Mouse (Mus musculus): ENCODE measurements around the gene Zfp808.
"Not testable (repeated sequence)": the region's sequence is repeated elsewhere in the genome, so short reads cannot be mapped to it uniquely, and the experiment has no call there.

Zfp808 gene

DNA sequence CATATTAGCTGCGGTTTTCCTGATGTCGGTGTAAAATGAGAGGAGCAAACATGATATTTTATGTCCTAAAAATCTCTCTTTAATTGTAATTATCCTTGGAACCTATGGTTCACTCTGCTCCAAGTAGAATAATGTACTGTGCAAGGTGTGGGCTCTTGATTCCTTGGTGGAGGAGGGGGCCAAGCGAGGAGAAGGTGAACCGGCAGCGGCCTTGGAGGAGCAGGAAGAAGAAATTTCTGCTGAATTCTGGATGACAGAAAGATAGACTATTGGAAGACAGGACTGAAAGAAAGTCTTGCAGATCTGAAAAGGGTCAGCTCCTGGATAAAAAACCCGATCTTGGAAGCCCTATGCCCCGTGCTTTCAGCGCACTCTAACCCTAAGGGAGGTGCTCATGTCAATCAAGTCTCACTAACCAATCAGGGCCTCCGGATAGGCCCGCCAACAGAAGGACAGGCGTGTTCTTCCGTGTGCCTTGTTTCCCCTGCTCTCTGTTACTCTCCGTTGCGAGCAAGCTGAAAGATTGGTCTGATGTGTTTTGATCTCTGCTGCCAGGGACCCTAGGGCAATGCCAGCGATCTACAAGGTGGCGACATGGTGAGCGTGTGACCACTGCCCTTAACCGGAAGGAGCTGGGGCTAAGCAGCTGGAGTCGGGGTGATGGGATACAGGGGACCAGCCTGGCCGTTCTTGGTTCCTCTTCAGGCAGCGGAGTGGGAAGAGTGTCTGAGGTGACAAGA lies at the start of gene Zfp808:
TSS of gene Zfp808 (plus strand) at position 455 of the 740 bp plus-strand sequence.
- in situ Hi-C loops (cut with MboI, MseI) = loop anchor here (25.0 kb wide), 2 partner anchors 733 to 983 kb away; partner anchors contain the start of gene Fbp2 (in 1 of the 2)

DNA sequence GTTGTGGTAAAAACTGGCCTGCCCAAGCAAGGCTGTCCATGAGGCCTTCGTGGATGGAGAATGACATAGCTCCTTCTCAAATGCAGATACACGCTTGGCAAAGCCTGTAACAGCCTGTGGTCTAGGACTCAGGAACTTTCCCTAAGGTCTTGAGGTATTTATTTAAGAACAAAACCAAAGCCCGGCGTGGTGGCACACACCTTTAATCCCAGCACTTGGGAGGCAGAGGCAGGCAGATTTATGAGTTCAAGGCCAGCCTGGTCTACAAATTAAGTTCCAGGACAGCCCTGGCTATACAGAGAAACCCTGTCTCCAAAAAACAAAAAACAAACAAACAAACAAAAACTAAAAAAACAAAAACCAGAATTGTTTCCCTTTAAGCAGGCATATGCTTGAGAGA lies 30.9 kb upstream of the Zfp808 start:
- in situ Hi-C loops (cut with MboI, MseI) = loop anchor here (5.0 kb wide), 1 partner anchor 319 kb away; no protein-coding TSS in a partner anchor

DNA sequence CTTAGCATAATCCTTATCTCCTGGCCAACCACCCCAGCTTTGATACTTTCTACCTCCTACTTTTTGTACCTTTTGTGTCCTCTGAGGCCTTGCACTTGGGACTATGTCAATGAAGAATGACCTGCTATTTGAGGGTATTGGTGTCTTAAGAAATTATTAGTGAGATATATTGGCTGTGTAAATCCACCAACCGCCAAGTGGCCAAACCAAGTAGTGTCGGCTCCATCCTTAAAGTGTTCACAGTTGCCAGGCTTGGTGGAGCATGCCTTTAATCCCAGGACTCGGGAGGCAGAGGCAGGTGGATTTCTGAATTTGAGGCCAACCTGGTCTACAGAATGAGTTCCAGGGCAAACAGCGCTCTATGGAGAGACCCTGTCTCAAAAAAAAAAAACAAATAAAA lies 30.2 kb upstream of the Zfp808 start:
- in situ Hi-C loops (cut with MboI, MseI) = loop anchor here (5.0 kb wide), 1 partner anchor 318 kb away; no protein-coding TSS in a partner anchor

DNA sequence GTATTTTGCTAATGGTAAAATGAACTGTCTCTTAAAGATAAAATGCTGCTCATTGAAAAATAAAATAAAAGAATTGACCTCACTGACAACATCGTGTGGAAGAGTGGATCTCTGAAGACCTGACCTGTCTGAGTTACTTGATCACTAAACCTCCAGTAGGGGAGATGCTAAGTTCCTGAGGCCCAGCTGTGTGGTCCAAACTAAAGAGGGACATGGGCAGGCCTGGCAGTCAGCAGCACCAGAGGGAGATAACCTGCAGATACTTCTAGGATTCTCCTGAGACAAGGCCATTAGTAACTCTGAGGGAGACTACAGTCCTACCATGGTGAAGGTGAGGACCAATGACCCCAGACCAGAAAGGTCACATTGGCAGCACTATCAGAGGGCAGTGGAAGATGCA lies 27.3 kb upstream of the Zfp808 start:
- in situ Hi-C loops (cut with MboI, MseI) = not testable (repeated sequence)

DNA sequence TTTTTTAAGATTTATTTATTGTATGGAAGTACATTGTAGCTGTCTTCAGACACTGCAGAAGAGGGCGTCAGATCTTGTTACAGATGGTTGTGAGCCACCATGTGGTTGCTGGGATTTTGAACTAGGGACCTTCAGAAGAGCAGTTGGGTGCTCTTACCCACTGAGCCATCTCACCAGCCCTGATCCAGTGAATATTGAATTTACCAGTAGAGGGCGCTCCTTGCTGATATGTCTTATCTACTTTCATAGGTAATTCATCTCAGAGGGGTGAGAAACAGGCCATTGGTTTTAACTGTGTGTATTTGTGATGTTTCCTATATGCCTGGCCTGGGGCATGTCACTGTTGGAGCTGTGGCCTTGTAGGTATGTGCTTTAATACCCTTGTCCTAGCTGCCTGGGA lies 13.8 kb upstream of the Zfp808 start:
- in situ Hi-C loops (cut with MboI, MseI) = loop anchor here in 1 of 2 experiments (5.0 kb wide), 1 partner anchor 281 kb away; no protein-coding TSS in a partner anchor

DNA sequence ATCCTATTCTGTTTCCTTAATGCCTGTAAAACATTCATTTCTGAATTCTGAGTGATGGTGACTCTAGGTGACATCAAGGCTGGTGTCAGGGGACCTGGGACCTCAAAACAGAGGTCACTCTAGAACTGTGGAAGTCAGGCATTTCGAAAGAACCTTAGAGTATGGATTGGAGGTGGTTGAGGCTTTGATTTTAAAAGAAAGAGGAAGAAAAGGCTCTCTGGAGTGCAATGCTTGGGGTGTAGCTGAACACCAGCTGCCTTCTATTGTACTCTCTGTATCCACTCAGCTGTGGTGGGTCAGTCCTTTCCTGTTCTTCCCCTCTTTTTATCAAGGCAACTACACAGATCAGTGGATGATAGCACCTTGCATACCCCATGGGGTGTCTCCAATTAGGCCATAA lies 8.1 kb upstream of the Zfp808 start:
- in situ Hi-C loops (cut with MboI, MseI) = not testable (repeated sequence)

DNA sequence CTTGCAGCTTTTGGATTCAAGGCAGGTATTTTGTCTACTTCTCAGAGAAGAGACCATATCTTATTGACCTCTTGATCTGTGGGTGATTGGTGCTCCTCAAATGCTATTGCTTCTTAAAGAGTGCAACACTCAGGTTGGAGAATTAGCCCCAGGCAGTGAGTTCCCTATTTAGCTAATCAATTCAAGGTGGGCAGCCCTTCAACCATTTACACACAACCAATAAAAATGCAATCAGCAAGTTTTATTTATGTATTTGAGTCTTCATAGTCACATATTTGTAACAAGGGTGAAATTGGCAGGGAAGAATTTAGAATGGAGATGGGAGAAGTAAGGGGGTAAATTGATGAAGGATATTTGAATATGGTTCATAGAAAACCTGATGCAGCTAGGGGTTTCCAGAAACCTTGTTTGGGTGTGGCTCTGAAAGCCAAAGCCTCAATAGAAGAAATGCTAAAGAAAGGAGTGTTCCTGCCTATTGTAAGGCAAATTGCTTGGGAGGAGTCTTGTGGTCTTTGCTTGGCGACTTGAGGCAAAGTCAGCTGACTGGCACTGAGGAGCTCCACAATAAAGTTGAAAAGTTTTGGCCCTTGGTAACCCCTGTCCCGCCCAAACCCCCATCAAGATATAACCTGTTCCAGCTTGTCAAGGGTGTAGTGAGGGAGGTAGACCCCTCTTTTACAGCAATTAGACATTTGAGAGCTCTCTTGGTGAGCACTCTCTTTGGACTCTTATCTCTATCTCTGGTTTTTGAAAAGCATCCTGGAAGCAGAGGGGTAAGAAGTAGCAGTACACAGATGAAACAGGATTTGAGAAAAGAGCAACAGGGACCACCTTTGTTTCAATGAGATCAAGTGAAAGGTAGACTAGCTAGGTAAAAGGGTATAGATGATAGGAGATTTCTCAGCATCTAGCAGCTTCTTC lies 52.4 kb downstream of the Zfp808 start:
- in situ Hi-C loops (cut with MboI, MseI) = not testable (repeated sequence)

DNA sequence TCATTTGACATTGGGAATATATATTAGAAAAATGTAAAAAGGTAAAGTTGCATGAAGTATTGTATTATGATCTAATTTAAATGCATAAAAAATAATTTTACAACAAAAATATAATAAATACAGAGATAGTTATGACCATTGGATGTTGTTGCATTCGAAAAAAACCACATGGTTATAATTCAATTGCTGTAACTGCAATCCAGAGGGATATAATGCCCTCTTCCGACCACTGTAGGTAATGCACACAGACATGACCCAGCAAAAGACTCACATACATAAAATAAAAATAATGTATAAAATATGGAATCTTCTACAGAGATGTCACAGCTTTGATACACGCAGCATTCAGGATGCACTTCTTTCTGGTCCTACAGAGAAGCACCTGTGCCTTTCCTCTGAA lies 115.6 kb downstream of the Zfp808 start:
- in situ Hi-C loops (cut with MboI, MseI) = loop anchor here in 1 of 2 experiments (25.0 kb wide), 1 partner anchor 1233 kb away; the partner anchor contains the start of gene Ctsj

DNA sequence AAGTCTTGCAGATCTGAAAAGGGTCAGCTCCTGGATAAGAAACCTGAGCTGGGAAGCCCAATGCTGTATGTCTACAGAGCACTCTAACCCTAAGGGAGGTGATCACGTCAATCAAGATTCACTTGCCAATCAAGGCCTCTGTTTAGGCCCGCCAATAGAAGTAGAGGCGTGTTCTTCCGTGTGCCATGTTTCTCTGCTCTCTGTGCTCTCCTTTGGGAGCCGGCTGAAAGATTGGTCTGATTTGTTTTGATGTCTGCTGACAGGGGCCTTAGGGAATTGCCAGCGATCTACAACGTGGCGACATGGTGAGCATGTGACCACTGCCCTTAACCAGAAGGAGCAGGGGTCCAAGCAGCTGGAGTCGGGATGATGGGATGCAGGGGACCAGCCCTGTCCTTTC lies 125.5 kb downstream of the Zfp808 start:
- in situ Hi-C loops (cut with MboI, MseI) = not testable (repeated sequence)

DNA sequence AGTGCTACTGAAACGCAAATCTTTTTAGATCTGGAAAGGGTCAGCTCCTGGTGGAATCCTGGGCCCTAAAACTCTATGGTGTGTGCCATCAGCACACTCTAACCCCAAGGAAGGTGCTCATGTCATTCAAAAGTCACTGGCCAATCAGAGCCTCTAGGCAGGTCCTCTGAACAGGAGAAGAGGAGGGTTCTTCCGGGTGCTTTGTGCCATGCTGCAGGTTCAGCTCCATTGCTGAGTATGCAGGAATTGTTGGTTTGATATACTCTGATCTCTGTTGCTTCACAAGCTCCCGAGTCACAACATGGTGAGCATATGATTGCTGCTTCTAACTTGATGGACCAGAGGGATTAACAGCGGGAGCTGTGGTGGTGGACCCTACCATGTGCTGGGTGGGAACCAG lies 133.7 kb downstream of the Zfp808 start:
- in situ Hi-C loops (cut with MboI, MseI) = no loop called here
